ENCODE assay signal across 11 mouse cellular contexts in the genomic region with DNA sequence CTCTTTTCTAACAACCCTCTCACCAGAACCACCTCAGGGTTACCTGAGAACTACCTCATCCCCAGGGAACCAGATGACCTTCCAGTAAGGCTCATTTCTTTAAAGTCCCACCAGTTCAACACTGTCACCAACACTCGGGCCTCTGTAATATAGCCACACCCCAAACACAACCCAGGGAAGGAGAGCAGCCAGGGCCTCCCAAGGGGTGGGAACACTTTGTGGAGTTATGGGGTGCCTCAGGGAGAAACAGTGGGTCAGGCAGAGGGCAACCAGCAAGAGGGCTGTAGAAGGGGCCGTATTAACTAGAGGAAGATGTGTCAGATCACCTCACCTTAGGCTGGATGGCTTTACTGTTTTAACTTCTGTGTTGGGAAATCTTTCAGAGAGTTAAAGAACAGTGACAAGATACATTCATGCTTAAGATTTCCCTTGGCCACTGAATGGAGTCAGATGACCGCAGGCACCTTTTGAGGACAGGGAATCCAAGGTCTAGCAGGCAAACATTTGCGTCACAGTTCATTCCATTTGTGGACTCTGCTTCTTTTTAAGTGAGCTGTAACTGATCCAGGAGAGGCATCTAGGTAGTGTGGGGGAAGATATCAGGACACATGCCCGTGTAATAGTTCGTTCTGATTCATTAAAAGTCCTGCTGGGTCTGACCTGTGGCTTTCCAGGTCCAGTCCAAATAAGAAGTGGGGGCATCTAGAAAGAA.
DNase-seq lines count a peak whose midpoint lies in the region; ATAC-seq and TF ChIP-seq lines count a peak whose summit lies in the region.
"Had no signal": no experiment of that assay in that cellular context is flagged by ENCODE, and none has a peak within 500 bp of the region (broad histone marks: within the 10 kb centered on the region; RNA-seq: fewer than 3 reads in every experiment).

No protein-coding gene starts in this region.

- peak in 1 of 2 experiments; percentile 19 for DNase-seq in cerebellum, adult 2 months
- DNase-seq in cerebellum, postnatal 25 days: no peak
- DNase-seq in lung, postnatal 36 days: no peak
- no peak for DNase-seq in urinary bladder, postnatal 10 days (ENCODE audit: low spot score)
- no peak for DNase-seq in frontal cortex, postnatal 14 days (ENCODE audit: low spot score in 2 of 2)

- TF ChIP-seq POLR2A in cerebellum, adult 2 months (IDR thresholded peaks at IDR 0.05; ENCODE audit: borderline replicate concordance, insufficient read depth, low read length): no peak

- 70% methylated on average over 6 of the region's 6 CpGs for WGBS in cerebellum, adult 2 months
- WGBS in lung, embryonic 15.5 days: 69% methylated on average over 6 of the region's 6 CpGs
- 71% methylated on average over 6 of the region's 6 CpGs for WGBS in kidney, embryonic 16.5 days
- WGBS in neural tube, embryonic 15.5 days: 86% methylated on average over 6 of the region's 6 CpGs

- H3K27me3 ChIP-seq in cerebellum, adult 2 months (ENCODE audit: control insufficient read depth, insufficient read depth, low read length): no peaks in the 10 kb centered on the region
- H3K27me3 ChIP-seq in lung, embryonic 15.5 days: no peaks in the 10 kb centered on the region
- no peaks in the 10 kb centered on the region for H3K27me3 ChIP-seq in kidney, embryonic 16.5 days (ENCODE audit: insufficient read depth, low read length)
- H3K27me3 ChIP-seq in neural tube, embryonic 15.5 days (replicated peaks): no peaks in the 10 kb centered on the region
- H3K27me3 ChIP-seq: Patski had no signal

- no peak overlapping the region for H3K27ac ChIP-seq in cerebellum, adult 2 months (ENCODE audit: insufficient read depth, low read length)
- no peak overlapping the region for H3K27ac ChIP-seq in lung, embryonic 15.5 days
- H3K27ac ChIP-seq in kidney, embryonic 16.5 days (ENCODE audit: low read length): no peak overlapping the region
- H3K27ac ChIP-seq in neural tube, embryonic 15.5 days (replicated peaks): peak overlapping the region; percentile 86; the same call in 1 of the 2 replicates
- H3K27ac ChIP-seq: macrophage had no signal

- H3K4me1 ChIP-seq in cerebellum, adult 2 months (ENCODE audit: control insufficient read depth, insufficient read depth, low read length): no peaks in the 10 kb centered on the region
- peaks cover 11% of the 10 kb centered on the region; the same call in 1 of the 2 replicates for H3K4me1 ChIP-seq in lung, embryonic 15.5 days
- peaks cover 18% of the 10 kb centered on the region for H3K4me1 ChIP-seq in kidney, embryonic 16.5 days (ENCODE audit: insufficient read depth, low read length)
- H3K4me1 ChIP-seq in neural tube, embryonic 15.5 days: peaks cover 35% of the 10 kb centered on the region

- TF ChIP-seq CTCF in cerebellum, adult 2 months (IDR thresholded peaks at IDR 0.05; ENCODE audit: borderline replicate concordance, insufficient read depth, low read depth, low read length): no peak

- no peaks in the 10 kb centered on the region for H3K36me3 ChIP-seq in lung, embryonic 15.5 days
- H3K36me3 ChIP-seq in kidney, embryonic 16.5 days (ENCODE audit: insufficient read depth, low read length): no peaks in the 10 kb centered on the region
- no peaks in the 10 kb centered on the region for H3K36me3 ChIP-seq in neural tube, embryonic 15.5 days

- H3K9me3 ChIP-seq in lung, embryonic 15.5 days: no peaks in the 10 kb centered on the region
- no peaks in the 10 kb centered on the region for H3K9me3 ChIP-seq in kidney, embryonic 16.5 days (ENCODE audit: low read length)
- H3K9me3 ChIP-seq in neural tube, embryonic 15.5 days (replicated peaks): no peaks in the 10 kb centered on the region

- peak overlapping the region; percentile 51; the same call in 1 of the 2 replicates for H3K9ac ChIP-seq in lung, embryonic 15.5 days
- H3K9ac ChIP-seq in kidney, embryonic 16.5 days (replicated peaks; ENCODE audit: low read length): peak overlapping the region; percentile 79; the same call in 1 of the 2 replicates
- H3K9ac ChIP-seq in neural tube, embryonic 15.5 days (replicated peaks): peak overlapping the region; percentile 56; the same call in 1 of the 2 replicates

- H3K4me3 ChIP-seq in cerebellum, adult 2 months (replicated peaks; ENCODE audit: insufficient read depth, low read depth, low read length): peak overlapping the region; percentile 76
- peak overlapping the region; percentile 45 for H3K4me3 ChIP-seq in lung, embryonic 15.5 days
- peak overlapping the region; percentile 49 for H3K4me3 ChIP-seq in kidney, embryonic 16.5 days (ENCODE audit: low read length)
- peak overlapping the region; percentile 46; the same call in 1 of the 2 replicates for H3K4me3 ChIP-seq in neural tube, embryonic 15.5 days (replicated peaks)

- peak overlapping the region; percentile 68 for H3K4me2 ChIP-seq in lung, embryonic 15.5 days
- H3K4me2 ChIP-seq in kidney, embryonic 16.5 days (replicated peaks; ENCODE audit: low read depth, low read length): peak overlapping the region; percentile 61
- peak overlapping the region; percentile 77 for H3K4me2 ChIP-seq in neural tube, embryonic 15.5 days

- no peak for ATAC-seq in lung, embryonic 15.5 days (ENCODE audit: borderline replicate concordance, extremely low read depth, low FRiP score, low TSS enrichment)
- no peak for ATAC-seq in kidney, embryonic 16.5 days (ENCODE audit: low FRiP score, low TSS enrichment)
- no peak for ATAC-seq in neural tube, embryonic 15.5 days (ENCODE audit: low FRiP score)
- ATAC-seq: inflammation-experienced regulatory T-cells, adult 6 months; Patski had no signal
